Mouse (Mus musculus) kidney, adult 11 months (tissue): ENCODE results near the gene Chac2.
A peak's percentile ranks its signal among the peaks of the same experiment; 100 is the strongest.
"Not testable (repeated sequence)": the region's sequence is repeated elsewhere in the genome, so short reads cannot be mapped to it uniquely, and the experiment has no call there.

ENCODE experiments used
- DNase-seq: peaks from one replicate; pipeline ENCODE4 v3.0.0; 2022

The Chac2 gene

DNA sequence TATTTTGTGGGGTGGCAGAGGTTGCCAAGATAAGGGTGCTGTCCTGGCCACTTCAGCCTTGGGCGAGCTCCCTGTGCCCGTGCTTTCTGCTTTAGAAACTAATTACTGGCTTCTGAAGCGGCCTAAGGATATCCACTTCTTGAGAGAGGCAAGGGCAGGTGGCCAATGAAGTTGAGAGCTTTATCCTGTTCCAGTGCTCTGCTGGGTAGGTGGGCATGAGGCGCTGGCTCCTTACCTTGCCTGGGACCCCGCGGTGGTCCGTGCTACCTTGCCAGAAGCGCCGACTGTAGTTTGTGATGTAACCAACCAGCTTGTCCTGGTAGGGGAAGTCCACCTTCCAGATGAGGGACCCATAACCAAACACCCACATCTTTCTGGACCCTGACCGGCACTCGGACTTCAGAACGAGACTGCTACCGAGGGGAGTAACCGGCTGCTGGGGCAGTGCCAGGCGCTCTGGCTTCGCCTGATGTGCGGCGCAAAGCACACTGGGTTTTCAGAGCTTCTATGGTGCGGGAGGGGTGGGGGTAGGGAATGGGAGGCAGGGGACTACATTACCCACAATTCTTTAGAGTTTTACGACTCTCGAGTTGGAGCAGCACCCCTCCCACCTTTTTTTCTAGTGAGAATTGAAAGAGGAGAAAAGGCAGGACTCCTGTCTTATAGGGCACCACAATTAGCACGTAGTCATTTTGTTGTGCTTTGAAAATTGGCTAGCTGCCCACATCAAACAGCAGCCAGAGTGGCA, at the start of gene Chac2:
Gene Chac2, minus strand, starts transcription at position 474 of the 748 bp plus-strand sequence.
- DNase-seq, result peak; percentile 94

DNA sequence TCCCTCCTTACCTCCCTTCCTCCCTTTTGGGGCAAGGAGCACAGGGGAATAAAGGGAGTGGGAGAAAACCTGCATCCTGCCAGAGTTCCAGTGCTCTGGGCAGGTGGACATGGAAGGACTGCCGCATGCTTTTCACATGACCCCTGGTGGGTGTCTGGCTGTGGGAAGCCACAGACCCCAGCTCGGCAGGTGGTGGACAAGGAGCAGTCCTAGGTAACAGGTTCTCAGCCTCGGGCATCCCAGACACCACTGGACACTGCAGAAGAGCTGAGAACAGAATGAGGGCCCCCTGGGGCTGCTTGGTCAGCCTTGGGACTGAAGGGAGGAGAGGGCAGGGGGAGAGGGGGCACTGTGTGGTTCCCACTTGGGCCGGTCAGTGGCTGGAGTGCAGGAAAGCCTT, 48.8 kb upstream of the Chac2 start:
- DNase-seq, result no peak

DNA sequence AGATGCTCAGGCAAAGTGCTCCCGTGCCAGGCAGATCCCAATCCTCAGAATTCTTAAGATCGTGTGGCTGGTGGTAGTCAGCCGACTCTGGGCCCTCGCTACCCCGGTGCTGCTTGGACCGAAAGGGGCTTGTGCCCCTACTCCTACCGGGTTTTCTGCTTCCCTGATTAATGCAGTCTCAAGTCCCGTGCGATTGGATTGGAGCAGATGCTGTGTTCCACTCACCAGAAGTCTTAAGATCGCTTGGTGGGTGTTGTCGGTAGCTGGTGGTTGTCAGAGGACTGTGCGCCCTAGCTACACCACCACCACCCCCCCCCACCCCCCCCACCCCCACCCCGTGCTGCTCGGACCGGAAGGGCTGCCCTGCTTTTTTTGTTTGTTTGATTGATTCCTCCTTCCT, 31.3 kb upstream of the Chac2 start:
- not testable (repeated sequence) for DNase-seq

DNA sequence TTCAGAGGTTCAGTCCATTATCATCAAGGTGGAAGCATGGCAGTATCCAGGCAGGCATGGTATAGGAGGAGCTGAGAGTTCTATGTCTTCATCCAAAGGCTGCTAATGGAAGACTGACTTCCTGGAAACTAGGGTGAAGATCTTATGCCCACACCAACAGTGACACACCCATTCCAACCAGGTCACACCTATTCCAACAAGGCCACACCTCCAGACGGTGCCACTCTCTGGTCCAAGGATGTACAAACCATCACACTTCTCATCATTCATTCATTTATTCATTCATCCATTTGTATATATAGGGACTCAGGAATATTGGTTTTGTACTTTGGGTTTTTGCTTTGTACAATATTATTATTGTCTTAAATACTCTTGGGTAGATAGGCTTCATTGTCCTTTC, 23.5 kb upstream of the Chac2 start:
- DNase-seq, result not testable (repeated sequence)

DNA sequence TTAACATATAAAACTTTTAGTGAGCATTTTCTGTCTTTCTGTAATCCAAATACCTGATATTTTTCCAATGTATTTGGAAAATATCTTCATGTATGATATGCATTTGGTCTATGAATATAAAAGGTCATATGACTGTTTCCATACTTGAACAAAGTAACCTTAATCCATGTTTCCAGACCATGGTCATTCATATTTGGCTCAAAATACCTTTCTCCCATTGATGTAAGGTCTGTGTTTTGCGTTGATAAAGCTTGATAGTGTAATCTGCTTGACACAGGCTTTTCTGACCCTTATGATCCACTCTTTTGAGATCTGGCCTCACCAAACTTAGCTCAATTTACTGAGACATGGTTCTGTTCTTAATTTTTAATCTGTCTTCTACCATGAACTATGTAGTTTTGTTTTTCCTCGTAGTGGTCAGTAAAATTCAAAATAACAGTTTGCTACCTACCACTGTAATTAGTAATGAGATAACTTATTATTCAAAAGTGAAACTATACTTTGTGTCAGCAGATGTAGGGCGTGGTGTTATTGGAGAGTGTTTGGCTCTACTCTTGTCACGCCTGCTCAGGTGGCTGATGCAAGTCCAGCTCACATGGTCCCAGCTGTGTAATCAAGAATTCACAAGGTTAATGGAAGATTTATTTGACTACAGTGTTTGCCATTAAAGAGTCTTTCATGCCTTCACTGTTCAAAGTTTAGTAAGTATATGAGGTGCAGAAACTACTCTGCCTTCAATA, 15.2 kb upstream of the Chac2 start:
- no peak for DNase-seq

DNA sequence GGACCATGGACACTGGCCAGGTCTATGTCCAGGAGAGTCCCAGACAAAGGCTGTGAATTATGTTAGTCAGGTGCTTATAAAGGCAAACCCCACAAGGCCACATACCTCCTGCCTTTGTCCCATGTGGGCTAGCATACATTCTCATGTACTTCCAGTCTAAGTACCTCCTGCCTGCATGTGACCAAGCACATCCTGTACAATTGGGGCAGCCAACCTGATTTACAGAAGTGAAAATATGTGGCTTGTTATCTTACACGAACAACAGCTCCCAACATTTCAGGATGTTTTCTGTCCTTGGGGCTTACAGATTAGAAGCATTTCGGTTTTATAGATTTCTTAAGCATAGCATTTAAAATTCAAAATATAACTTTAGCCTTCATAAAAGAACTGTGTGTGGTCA, 13.9 kb upstream of the Chac2 start:
- no peak for DNase-seq

DNA sequence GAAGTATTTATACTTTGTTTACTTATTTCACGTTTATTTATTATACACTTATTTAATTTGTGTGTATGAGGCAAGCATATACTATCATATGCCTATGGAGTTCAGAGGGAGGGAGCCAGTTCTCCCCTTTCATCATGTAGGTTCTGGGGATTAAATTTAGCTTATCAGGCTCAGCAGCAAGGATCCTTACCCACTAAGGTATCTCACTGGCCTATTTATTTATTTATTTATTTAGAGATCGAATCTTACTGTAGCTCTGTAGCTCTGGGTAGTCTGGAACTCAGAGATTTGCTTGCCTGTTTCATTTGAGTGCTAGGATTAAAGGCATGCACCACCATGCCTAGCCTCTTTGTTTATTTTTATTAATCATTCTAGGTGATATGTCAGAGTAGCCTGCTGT, 12.6 kb upstream of the Chac2 start:
- DNase-seq, result no peak

DNA sequence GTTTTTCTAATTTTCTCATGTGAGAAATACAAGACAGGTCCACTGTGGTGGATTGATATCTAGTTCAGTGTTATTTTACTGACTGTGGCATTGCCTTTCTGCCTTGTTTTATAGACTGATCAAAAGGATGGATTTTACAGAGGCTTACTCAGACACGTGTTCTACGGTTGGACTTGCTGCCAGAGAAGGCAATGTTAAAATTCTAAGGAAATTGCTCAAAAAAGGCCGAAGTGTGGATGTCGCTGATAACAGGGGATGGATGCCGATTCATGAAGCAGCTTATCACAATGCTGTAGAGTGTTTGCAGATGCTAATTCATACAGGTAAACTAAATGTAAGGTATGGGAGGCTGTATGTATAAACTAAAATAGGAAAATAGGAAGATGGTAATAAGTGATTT, 12.0 kb upstream of the Chac2 start:
- DNase-seq, result no peak

DNA sequence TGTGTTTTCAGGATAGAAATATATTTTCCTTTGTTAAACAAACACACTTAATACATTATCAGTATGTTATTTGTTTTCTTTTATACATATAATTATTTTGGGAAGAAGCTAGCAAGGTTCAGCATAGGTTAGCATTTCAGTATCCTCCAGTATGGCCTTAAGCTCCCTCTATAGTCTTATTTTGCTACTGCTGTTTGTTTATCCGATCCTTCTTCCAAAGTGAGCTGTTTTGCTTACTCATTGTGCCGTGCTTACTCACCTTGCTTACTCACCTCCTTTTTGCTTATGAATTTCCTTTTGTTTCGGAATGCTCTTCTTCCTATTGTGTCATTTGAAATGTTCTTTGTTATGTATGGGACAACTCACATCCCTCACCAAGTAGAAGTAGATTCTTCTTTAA, 10.5 kb upstream of the Chac2 start:
- DNase-seq, result no peak

DNA sequence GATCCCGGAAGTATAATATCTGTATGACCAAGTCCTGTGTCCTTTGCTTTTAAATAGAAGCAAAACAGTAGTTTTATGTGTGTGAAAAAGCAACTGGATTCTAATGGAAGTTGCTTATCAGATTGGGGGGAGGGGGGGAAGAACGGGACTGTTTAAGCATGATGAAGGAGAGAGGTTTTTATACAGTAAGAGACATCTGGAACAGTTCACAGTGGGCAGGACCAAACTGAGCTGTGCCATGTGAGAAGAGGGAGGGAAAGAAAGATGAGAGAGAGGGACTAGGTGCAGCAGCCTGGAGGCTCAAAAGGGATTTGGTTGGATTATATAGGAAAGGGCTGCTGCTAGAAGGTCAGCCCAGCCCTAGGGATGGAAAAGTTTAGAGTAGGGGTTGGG, 471 bp upstream of the Chac2 start:
- DNase-seq, result peak; percentile 6

DNA sequence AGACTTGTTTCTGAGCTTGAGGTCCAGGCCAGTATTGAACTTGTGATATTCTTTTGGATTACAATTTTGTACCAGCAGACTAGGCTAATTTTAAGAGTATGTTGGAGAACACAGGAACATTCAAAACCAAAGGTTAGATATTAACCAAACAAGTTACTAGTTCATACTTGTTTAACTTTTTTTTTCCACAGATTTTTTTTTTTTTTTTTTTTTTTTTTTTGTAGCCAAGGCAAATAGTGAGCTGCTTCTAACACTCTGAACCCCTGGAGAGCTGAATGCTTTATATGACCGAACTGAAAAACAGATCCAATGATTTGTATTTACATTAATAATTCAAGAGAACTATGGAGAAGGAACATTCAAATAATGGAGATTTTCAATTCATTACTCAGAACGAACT, 913 bp downstream of the Chac2 start:
- no peak for DNase-seq

DNA sequence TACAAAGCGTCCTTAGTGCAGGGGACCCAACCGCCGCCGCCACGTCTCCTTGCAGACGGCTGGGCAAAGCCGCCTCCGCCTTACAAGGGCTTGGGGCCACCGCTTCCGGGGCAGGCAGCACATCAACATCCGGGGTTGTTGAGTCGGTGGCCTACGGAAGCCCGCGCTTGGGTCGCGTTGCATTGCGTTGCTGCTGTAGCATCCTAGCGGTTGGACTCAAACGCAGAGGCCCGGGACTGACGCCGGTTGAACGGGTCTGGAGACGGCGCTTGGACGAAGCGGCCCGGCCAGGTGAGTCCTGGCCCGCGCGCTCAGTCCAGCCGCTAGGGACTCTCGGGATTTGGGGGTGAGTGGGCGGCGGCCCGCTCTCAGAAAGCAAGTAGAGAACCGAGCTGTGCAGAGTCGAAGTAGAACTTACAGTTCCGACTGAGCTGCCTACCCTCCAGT, 31.8 kb downstream of the Chac2 start, which contains the start of gene Erlec1:
Gene Erlec1, minus strand, starts transcription at position 57 of the 447 bp plus-strand sequence.
- DNase-seq, result peak; percentile 84

DNA sequence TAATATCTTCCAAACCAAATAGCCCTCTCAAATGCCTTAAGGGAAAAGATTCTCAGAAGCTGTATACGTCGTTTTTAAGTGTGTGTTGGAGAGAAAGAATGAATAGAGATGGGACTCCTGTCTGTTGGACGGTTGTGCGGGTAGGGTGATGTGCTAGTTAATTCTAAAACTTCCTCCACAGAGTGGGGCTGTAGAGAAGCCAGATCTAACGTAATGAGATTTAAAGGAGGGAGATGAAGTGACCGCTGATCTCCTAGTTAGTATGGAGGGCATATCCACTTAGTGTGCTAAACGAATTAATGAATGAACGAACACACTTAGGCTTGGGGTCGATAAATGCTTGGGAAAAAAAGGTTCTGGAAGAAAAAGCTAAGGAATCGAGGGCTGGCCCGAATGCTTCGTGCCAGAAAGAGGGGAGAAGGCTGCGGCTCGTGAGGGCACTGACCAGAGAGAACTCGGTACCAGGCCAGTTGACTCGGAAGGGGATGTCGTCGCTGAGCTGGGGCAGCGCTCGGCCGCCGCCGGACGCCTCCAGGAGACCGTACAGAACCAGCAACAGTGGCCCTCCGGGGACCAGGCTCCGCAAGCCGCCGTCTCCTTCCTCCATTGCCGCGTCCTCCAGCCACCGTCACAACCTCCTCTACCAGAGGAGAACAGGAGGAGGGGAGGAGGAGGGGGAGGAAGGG, 32.5 kb downstream of the Chac2 start:
- peak; percentile 40 for DNase-seq

DNA sequence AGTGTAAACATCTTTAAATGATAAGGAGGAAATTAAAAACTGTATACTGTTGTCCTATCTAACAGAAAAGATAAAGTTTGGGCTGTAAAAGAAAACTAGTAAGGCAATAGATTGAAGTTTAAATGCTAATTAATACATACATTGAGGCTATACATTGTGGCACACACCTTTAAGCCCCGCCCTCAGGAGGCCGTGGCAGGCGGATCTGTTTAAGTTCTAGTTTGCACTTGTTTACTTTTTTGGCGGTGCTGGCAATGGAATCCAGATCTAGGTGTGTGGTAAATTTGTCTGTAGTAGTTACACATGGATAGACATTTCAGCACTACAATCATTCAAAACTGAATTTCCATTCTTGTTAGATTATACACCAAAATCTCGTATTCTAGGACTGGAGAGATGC, 33.3 kb downstream of the Chac2 start:
- no peak for DNase-seq

DNA sequence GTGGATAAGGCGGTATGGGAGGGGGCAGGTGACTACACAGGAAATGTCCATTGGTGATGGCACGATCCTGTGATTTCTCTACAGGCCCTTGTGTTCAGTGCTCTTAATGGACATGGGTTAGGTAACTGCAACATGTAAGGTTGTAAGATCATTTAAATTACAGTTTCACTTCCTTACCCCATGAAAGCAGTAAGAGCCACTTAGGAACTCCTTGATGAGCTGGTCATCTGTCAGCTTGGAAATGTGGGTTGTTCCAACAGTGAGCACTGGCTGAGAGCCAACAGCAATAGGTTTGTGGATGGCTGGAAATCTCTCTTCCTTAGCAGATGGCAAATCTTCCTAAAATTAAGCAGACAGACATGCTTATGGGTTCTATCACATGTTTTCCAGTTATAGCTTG, 42.6 kb downstream of the Chac2 start:
- no peak for DNase-seq

DNA sequence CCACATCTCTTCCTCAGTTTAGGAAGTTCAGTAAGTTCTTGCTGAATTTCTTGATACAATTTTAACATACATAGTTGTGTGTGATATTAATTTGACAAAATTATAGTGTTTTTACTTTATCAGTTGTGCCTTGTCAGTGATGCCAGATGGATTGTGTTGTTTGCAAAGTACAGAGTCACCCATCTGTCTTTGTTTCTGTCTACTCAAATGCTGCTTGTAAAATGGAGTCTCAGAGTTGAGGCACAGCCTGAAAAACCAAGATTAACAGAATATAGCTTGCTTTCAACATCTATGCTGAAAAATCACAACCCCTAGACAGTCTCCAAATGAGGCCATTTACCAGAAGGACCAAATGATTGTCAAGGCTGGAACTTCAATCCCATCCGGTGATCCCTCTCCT, 57.7 kb downstream of the Chac2 start:
- no peak for DNase-seq

DNA sequence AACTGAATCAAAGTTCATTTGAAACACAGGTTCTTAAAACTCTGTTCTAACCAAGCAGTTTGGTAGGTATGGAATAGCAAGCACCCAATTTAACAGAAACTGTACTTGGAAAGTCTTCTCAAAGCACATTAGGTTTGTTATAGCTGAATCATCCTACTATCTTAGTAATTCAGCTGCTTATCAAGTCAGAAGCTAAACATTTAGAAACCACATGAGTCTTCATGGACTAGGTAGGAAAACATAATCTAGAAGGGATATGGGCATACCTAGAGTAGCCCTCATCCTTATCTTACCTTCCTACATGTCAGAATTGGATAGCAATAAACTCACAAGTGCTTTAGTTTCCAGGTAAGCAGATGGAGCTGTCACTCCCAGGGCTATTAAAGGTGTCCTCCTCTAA, 58.1 kb downstream of the Chac2 start:
- no peak for DNase-seq
